Mouse (Mus musculus): ENCODE results near the gene Atg13. TPM values are rescaled to one million over a fixed set of nuclear protein-coding genes. Genes with fewer than 3 reads are reported as not detected.

The Atg13 gene
- total RNA-seq (2023), result 10 to 100 TPM; 23.5 to 23.6 TPM

GRCm38 (mm10) chr2:91710272-91711234, at the start of gene Atg13, which contains the start of gene Harbi1:
Atg13 (minus strand) TSS chr2:91710576.
Harbi1 (plus strand) TSS chr2:91710852.

DNA sequence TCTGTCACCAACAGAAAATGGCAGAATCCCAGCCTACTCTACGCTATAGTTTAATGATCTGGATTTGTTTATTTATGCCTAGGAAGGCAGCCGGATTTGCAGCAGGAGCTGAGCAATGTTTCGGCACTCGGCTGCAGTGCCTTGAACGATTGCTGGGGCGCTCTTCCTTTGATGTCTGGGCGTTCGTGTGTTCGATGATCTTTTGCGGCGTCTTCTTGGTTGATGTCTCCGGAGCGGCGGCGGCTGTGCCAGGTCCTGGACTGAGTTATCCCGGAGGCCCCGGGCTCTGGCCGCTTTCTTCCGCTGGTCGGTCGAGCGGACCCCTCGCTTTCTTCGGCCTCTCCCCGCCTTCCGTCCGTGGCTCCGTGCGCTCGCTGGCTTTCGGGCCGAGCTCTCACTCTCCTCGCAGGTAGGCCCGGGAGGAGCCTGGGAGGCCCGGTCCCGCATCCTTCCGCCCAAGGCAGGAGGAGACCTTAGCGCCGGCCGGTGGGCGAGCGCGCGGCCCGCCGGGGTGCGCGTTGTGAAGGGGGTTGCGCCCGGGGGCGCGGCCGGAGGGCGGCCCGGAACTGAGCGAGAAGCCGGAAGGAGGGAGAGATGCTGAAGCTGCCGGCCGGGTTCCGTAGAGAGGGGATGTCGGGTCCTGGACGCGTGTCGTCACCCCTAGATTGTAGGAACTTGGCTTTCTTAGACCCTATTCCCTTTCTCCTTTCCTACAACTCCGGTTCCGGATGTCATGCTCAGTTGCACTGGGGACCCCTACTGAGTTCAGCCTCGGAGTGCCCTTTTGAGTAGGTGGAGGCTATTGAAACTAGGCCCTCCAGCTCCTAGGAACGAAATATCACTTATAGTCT, 19.8 kb upstream of the Atg13 start, which contains the start of gene Ambra1:
Ambra1 (plus strand) TSS at position 164 of the 851 bp plus-strand sequence.

DNA sequence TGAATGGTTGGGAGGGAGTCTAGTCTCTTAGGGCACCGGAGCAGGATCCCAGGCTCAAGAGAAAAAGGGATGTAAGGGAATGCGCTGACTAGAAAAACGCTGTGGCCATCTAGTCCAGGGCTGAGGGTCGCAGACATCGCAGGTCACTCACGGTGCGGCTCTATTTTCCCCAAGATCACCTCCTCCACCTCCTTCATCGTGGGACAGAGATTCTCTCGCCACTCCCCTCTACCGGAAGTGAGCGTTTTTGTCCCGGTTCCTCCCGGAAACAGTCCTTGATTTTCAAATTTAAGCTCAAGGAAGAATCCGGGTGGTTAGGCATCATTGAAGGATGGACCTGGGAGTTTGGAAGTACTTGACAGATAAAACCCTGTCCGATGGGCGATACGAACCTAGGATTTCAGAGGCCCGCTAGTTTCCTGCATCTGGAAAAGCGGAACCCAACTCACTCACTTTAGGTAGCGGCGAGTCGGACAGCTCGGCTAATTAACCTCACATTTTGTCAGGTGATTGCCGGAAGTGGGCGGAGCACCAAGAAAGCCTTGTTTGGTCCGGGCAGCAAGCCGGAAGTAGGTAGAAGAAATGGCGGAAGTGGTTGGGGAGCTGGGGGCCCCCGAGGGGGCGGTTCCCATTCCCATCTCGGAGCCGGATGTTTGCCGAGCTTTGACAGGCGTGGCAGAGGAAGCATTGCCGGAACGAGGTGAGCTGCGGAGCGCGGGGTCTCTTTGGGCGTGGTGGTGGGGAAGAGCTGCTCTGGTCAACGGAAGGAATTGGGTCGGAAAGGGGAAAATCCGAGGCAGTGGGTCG, 60.6 kb downstream of the Atg13 start, which contains the start of the genes Zfp408 and Arhgap1:
Zfp408 (minus strand) TSS at position 239 of the 807 bp plus-strand sequence.
Arhgap1 (plus strand) TSS at position 308 of the 807 bp plus-strand sequence.

DNA sequence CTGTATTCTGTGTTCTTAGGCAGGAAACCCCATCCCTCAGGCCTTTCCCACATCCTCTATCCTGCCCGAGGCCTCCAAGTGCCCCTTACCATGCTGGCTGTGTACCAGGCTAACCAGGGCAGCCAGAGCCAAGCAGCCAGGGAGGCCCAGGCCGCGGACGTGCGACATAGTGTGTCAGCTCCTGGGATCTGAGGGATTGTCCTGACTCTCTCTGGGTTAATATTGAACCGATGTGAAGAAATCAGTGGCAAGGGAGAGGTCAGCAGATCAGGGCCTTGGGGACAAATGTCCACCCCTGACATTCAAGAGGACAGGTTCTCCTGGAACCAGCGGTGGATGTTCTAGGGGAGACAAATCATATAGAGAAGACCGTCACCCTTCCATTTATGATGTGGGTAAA, 74.1 kb downstream of the Atg13 start, which contains the start of gene F2:
F2 (minus strand) TSS at position 186 of the 400 bp plus-strand sequence.

Other genes starting within 250 kb of the Atg13 start
- gene Ckap5, start 183.8 kb downstream of the Atg13 start, total RNA-seq (2023), result 10 to 100 TPM; 53.5 to 62.7 TPM
- gene F2, start 74.2 kb downstream of the Atg13 start, total RNA-seq (2023), result under 1 TPM in 1 of 2 experiments, not detected in 1; 0.18 TPM
- gene Zfp408, start 60.8 kb downstream of the Atg13 start, total RNA-seq (2023), result 10 to 100 TPM; 17.6 to 18.6 TPM
- 10 to 100 TPM; 80.0 to 80.8 TPM for gene Arhgap1, start 60.7 kb downstream of the Atg13 start, total RNA-seq (2023)
- gene Harbi1, start 276 bp upstream of the Atg13 start, total RNA-seq (2023), result 1 to 10 TPM; 2.6 to 3.6 TPM
- 10 to 100 TPM; 32.3 to 34.1 TPM for gene Ambra1, start 19.6 kb upstream of the Atg13 start, total RNA-seq (2023)
- gene Chrm4, start 216.7 kb upstream of the Atg13 start, total RNA-seq (2023), result not detected
- 1 to 10 TPM; 1.4 to 1.5 TPM for gene Mdk, start 221.7 kb upstream of the Atg13 start, total RNA-seq (2023)
- not detected for gene Gm9821, start 235.1 kb upstream of the Atg13 start, total RNA-seq (2023)

Measured in neutrophil, adult 59 days (primary cell).